Mouse (Mus musculus) forebrain, postnatal 0 days (tissue): ENCODE results near the gene Gm11172. TPM values are rescaled to one million over a fixed set of nuclear protein-coding genes. Genes with fewer than 3 reads are reported as not detected.

ENCODE experiments used
- ATAC-seq: fragments of 200-750 bp; cut with Nextera tagmentation; 2 replicates; pipeline ENCODE4 v1.8.0; 2017; ENCODE audit warnings: mild to moderate bottlenecking, moderate library complexity
- DNase-seq: peaks from one replicate; pipeline ENCODE4 v3.0.0-alpha.2; 2015
- H3K27ac ChIP-seq: fragments of 300-500 bp; sonication (generic); 2 replicates; pipeline ENCODE4 v1.5.1; 2014; ENCODE audit warnings: low read depth, mild to moderate bottlenecking, antibody characterized with exemption, low read length, moderate library complexity, mixed read lengths
- H3K27me3 ChIP-seq: fragments of 300-500 bp; sonication (generic); 2 replicates; pipeline ENCODE4 v1.6.1; 2014; ENCODE audit warnings: mild to moderate bottlenecking, low read length, mixed read lengths; ENCODE audit not compliant: insufficient read depth
- H3K36me3 ChIP-seq: fragments of 300-500 bp; sonication (generic); 2 replicates; pipeline ENCODE4 v1.6.1; 2014; ENCODE audit warnings: mild to moderate bottlenecking, moderate library complexity; ENCODE audit not compliant: insufficient read depth
- H3K4me1 ChIP-seq: fragments of 300-500 bp; sonication (generic); 2 replicates; pipeline ENCODE4 v1.6.1; 2014; ENCODE audit warnings: antibody characterized with exemption; ENCODE audit not compliant: insufficient read depth
- H3K4me2 ChIP-seq: fragments of 300-500 bp; sonication (generic); 2 replicates; pipeline ENCODE4 v1.6.1; 2014; ENCODE audit warnings: low read depth, mild to moderate bottlenecking, moderate library complexity
- H3K4me3 ChIP-seq: fragments of 300-500 bp; sonication (generic); 2 replicates; pipeline ENCODE4 v1.5.1; 2014; ENCODE audit warnings: low read depth, low read length, mixed read lengths
- H3K9ac ChIP-seq: fragments of 300-500 bp; sonication (generic); 2 replicates; pipeline ENCODE4 v1.6.1; 2014; ENCODE audit warnings: mild to moderate bottlenecking
- H3K9me3 ChIP-seq: fragments of 300-500 bp; sonication (generic); 2 replicates; pipeline ENCODE4 v1.6.1; 2016; ENCODE audit warnings: low read length
- CTCF ChIP-seq: sonication (generic); IDR thresholded peaks from 2 replicates; pipeline ENCODE4 v1.5.1; 2016; ENCODE audit warnings: antibody characterized with exemption, control low read depth, low read depth
- WGBS: fragments of 180-500 bp; shearing (Covaris S2); extraction: QIAGEN DNeasy Blood & Tissue Kit; methylation state at CpG from one replicate; pipeline ENCODE4 v1.1.7; 2014; 5-methylcytosine and 5-hydroxymethylcytosine counted together
- polyA plus RNA-seq: library from polyadenylated mRNA; unstranded; fragments of >200 nt; fragmentation: Nextera tagmentation; extraction: Ambion mirVana; gene quantifications from 2 replicates; pipeline ENCODE4 v1.2.1, GENCODE M21; 2015
- total RNA-seq: library from RNA; depleted of rRNA; stranded (reverse); fragments of >200 nt; gene quantifications from 2 replicates; pipeline ENCODE4 v1.2.3, GENCODE M21; 2014

Gene Gm11172
- total and polyA plus RNA-seq, 2 experiments from 2014 or later: not detected

- no peaks in the 10 kb centered on the region for H3K9me3 ChIP-seq
- no peak overlapping the region for H3K27ac ChIP-seq
- TF ChIP-seq CTCF: no peak
- H3K4me2 ChIP-seq: no peak overlapping the region
- no peaks in the 10 kb centered on the region for H3K4me1 ChIP-seq
- no peak overlapping the region for H3K4me3 ChIP-seq
- H3K9ac ChIP-seq: no peak overlapping the region
- DNase-seq (no peak), ATAC-seq (no peak)
- WGBS: 48% methylated on average over 6 of the region's 6 CpGs
- no peaks in the 10 kb centered on the region for H3K36me3 ChIP-seq
- peaks cover 5% of the 10 kb centered on the region; the same call in 1 of the 2 replicates for H3K27me3 ChIP-seq
Observed at GRCm38 (mm10) chr16:10782377-10783151, 30.2 kb upstream of the Gm11172 start.

- no peak overlapping the region for H3K9ac ChIP-seq
- peaks cover 5% of the 10 kb centered on the region; the same call in 1 of the 2 replicates for H3K27me3 ChIP-seq
- 62% methylated on average over 1 of the region's 1 CpGs for WGBS
- H3K4me2 ChIP-seq: no peak overlapping the region; the same call in 1 of the 2 replicates
- H3K4me1 ChIP-seq: no peaks in the 10 kb centered on the region
- TF ChIP-seq CTCF: no peak
- H3K4me3 ChIP-seq: no peak overlapping the region
- no peak overlapping the region for H3K27ac ChIP-seq
- H3K36me3 ChIP-seq: no peaks in the 10 kb centered on the region
- H3K9me3 ChIP-seq: no peaks in the 10 kb centered on the region
- ATAC-seq (no peak), DNase-seq (no peak)
Observed at GRCm38 (mm10) chr16:10783152-10783434, 29.6 kb upstream of the Gm11172 start.

GRCm38 (mm10) chr16:10783451-10783850 is 29.3 kb upstream of the Gm11172 start:
- H3K27ac ChIP-seq: no peak overlapping the region
- no peak overlapping the region for H3K9ac ChIP-seq
- ATAC-seq: no peak
- no peaks in the 10 kb centered on the region for H3K4me1 ChIP-seq
- H3K4me2 ChIP-seq: peak overlapping the region; percentile 17; the same call in 1 of the 2 replicates
- no peaks in the 10 kb centered on the region for H3K36me3 ChIP-seq
- no peak for DNase-seq
- WGBS: 74% methylated on average over 8 of the region's 8 CpGs
- no peak for TF ChIP-seq CTCF
- no peak overlapping the region; the same call in 1 of the 2 replicates for H3K4me3 ChIP-seq
- peaks cover 5% of the 10 kb centered on the region; the same call in 1 of the 2 replicates for H3K27me3 ChIP-seq
- no peaks in the 10 kb centered on the region for H3K9me3 ChIP-seq

- ATAC-seq (peak; percentile 5), DNase-seq (peak; percentile 58)
- Histone ChIP-seq H3K4me1 (no peaks in the 10 kb centered on the region), H3K36me3 (no peaks in the 10 kb centered on the region), H3K4me2 (peak overlapping the region; percentile 99), H3K9ac (peak overlapping the region; percentile 62), H3K9me3 (no peaks in the 10 kb centered on the region), H3K27ac (peak overlapping the region; percentile 76; the same call in 1 of the 2 replicates), H3K27me3 (peaks cover 5% of the 10 kb centered on the region; the same call in 1 of the 2 replicates), H3K4me3 (peak overlapping the region; percentile 64)
- peak; percentile 49 for TF ChIP-seq CTCF
- 3% methylated on average over 81 of the region's 81 CpGs for WGBS
Observed at GRCm38 (mm10) chr16:10783883-10784792, 28.6 kb upstream of the Gm11172 start.

GRCm38 (mm10) chr16:10784793-10785370 is 27.8 kb upstream of the Gm11172 start:
- peak overlapping the region; percentile 62 for H3K9ac ChIP-seq
- no peaks in the 10 kb centered on the region for H3K4me1 ChIP-seq
- ATAC-seq (peak; percentile 88), DNase-seq (peak; percentile 92)
- H3K9me3 ChIP-seq: no peaks in the 10 kb centered on the region
- H3K27me3 ChIP-seq: peaks cover 5% of the 10 kb centered on the region; the same call in 1 of the 2 replicates
- H3K27ac ChIP-seq: peak overlapping the region; percentile 76
- peak overlapping the region; percentile 64 for H3K4me3 ChIP-seq
- WGBS: 2% methylated on average over 52 of the region's 55 CpGs
- peak overlapping the region; percentile 99 for H3K4me2 ChIP-seq
- TF ChIP-seq CTCF: peak; percentile 88
- no peaks in the 10 kb centered on the region for H3K36me3 ChIP-seq

- no peaks in the 10 kb centered on the region for H3K36me3 ChIP-seq
- WGBS: 1% methylated on average over 53 of the region's 59 CpGs
- TF ChIP-seq CTCF: no peak
- peak within 1 kb of the TSS; percentile 76 for H3K27ac ChIP-seq
- peak; percentile 87 for ATAC-seq
- H3K9me3 ChIP-seq: no peaks in the 10 kb centered on the region
- peak; percentile 87 for DNase-seq
- H3K4me2 ChIP-seq: peak within 1 kb of the TSS; percentile 99
- peaks cover 5% of the 10 kb centered on the region; the same call in 1 of the 2 replicates for H3K27me3 ChIP-seq
- peak within 1 kb of the TSS; percentile 62 for H3K9ac ChIP-seq
- H3K4me1 ChIP-seq: no peaks in the 10 kb centered on the region
- peak within 1 kb of the TSS; percentile 64 for H3K4me3 ChIP-seq
Observed at GRCm38 (mm10) chr16:10785371-10786231, 27.1 kb upstream of the Gm11172 start, which contains the start of gene Socs1. Gene Socs1 (minus strand): TSS chr16:10785536.
